Comparison of ENCODE assay signal across 11 mouse cellular contexts in genomic region chr4:140244161-140244813, GRCm38 (mm10). TPM values are rescaled to one million over a fixed set of nuclear protein-coding genes. Genes with fewer than 3 reads are reported as not detected.
DNase-seq lines count a peak whose midpoint lies in the region; ATAC-seq and TF ChIP-seq lines count a peak whose summit lies in the region.
"Had no signal": no experiment of that assay in that cellular context is flagged by ENCODE, and none has a peak within 500 bp of the region (broad histone marks: within the 10 kb centered on the region; RNA-seq: fewer than 3 reads in every experiment).

No protein-coding gene starts in this region.

- no peaks in the 10 kb centered on the region for H3K4me1 ChIP-seq in intestine, postnatal 0 days (replicated peaks; ENCODE audit: control insufficient read depth, insufficient read depth, low read length)
- H3K4me1 ChIP-seq in intestine, embryonic 15.5 days (replicated peaks), result 0 out of 2 replicates have a peak, but pooled peaks cover 4% of the 10 kb centered on the region
- H3K4me1 ChIP-seq in stomach, embryonic 14.5 days (ENCODE audit: control insufficient read depth, insufficient read depth, low read length), result 0 out of 2 replicates have a peak, but pooled peaks cover 6% of the 10 kb centered on the region
- no peaks in the 10 kb centered on the region for H3K4me1 ChIP-seq in stomach, postnatal 0 days (replicated peaks; ENCODE audit: control insufficient read depth, insufficient read depth)
- peaks cover 29% of the 10 kb centered on the region for H3K4me1 ChIP-seq in hindbrain, embryonic 14.5 days (replicated peaks; ENCODE audit: control insufficient read depth, insufficient read depth, low read length)

- no peak for DNase-seq in stomach, postnatal 0 days (ENCODE audit: low spot score)
- DNase-seq in hindbrain, embryonic 14.5 days (ENCODE audit: low spot score), result no peak
- no peak for DNase-seq in ovary, postnatal 14 days (ENCODE audit: low spot score)
- DNase-seq in ovary, postnatal 10 days (ENCODE audit: low spot score), result no peak
- DNase-seq: heart, postnatal 36 days; lung, postnatal 14 days had no signal

- no peak overlapping the region for H3K27ac ChIP-seq in intestine, postnatal 0 days (ENCODE audit: low read depth, low read length)
- no peak overlapping the region for H3K27ac ChIP-seq in intestine, embryonic 15.5 days
- H3K27ac ChIP-seq in stomach, embryonic 14.5 days (ENCODE audit: low read length), result no peak overlapping the region
- H3K27ac ChIP-seq in stomach, postnatal 0 days (replicated peaks), result no peak overlapping the region
- H3K27ac ChIP-seq in hindbrain, embryonic 14.5 days, result no peak overlapping the region

- H3K9ac ChIP-seq in intestine, postnatal 0 days (ENCODE audit: low read depth, low read length), result no peak overlapping the region
- no peak overlapping the region for H3K9ac ChIP-seq in intestine, embryonic 15.5 days
- no peak overlapping the region for H3K9ac ChIP-seq in stomach, embryonic 14.5 days (replicated peaks; ENCODE audit: low read depth, low read length)
- H3K9ac ChIP-seq in stomach, postnatal 0 days (ENCODE audit: low read length), result no peak overlapping the region
- H3K9ac ChIP-seq in hindbrain, embryonic 14.5 days, result peak overlapping the region; percentile 73

- peaks cover 61% of the 10 kb centered on the region for H3K27me3 ChIP-seq in intestine, postnatal 0 days (replicated peaks; ENCODE audit: control insufficient read depth, insufficient read depth, low read length)
- peaks cover 69% of the 10 kb centered on the region for H3K27me3 ChIP-seq in intestine, embryonic 15.5 days (replicated peaks)
- H3K27me3 ChIP-seq in stomach, embryonic 14.5 days (ENCODE audit: control insufficient read depth, insufficient read depth, low read length), result peaks cover 57% of the 10 kb centered on the region
- H3K27me3 ChIP-seq in stomach, postnatal 0 days (ENCODE audit: control insufficient read depth, insufficient read depth, low read length), result peaks cover 24% of the 10 kb centered on the region; the same call in 1 of the 2 replicates
- peaks cover 47% of the 10 kb centered on the region for H3K27me3 ChIP-seq in hindbrain, embryonic 14.5 days (ENCODE audit: control insufficient read depth, insufficient read depth, low read length)

- TF ChIP-seq EP300 in stomach, postnatal 0 days (optimal IDR thresholded peaks at IDR 0.05), result no peak

- 5% methylated on average over 40 of the region's 40 CpGs for WGBS in intestine, postnatal 0 days
- WGBS in intestine, embryonic 15.5 days, result 1% methylated on average over 40 of the region's 40 CpGs
- 4% methylated on average over 38 of the region's 40 CpGs for WGBS in stomach, embryonic 14.5 days
- WGBS in stomach, postnatal 0 days, result 2% methylated on average over 40 of the region's 40 CpGs
- 1% methylated on average over 39 of the region's 40 CpGs for WGBS in hindbrain, embryonic 14.5 days

- no peak overlapping the region for H3K4me3 ChIP-seq in intestine, postnatal 0 days (ENCODE audit: low read depth, low read length)
- H3K4me3 ChIP-seq in intestine, embryonic 15.5 days (replicated peaks), result no peak overlapping the region
- H3K4me3 ChIP-seq in stomach, embryonic 14.5 days (ENCODE audit: low read depth, low read length), result no peak overlapping the region
- no peak overlapping the region for H3K4me3 ChIP-seq in stomach, postnatal 0 days (ENCODE audit: low read depth, low read length)
- H3K4me3 ChIP-seq in hindbrain, embryonic 14.5 days (replicated peaks; ENCODE audit: low read length), result peak overlapping the region; percentile 74

- peak; percentile 7; the same call in 1 of the 2 replicates for TF ChIP-seq CTCF in intestine, postnatal 0 days (IDR thresholded peaks at IDR 0.05; ENCODE audit: low read depth)
- TF ChIP-seq CTCF in stomach, postnatal 0 days (IDR thresholded peaks at IDR 0.05; ENCODE audit: low read depth), result no peak

- no peaks in the 10 kb centered on the region for H3K9me3 ChIP-seq in intestine, postnatal 0 days (ENCODE audit: control insufficient read depth)
- no peaks in the 10 kb centered on the region for H3K9me3 ChIP-seq in intestine, embryonic 15.5 days
- no peaks in the 10 kb centered on the region for H3K9me3 ChIP-seq in stomach, embryonic 14.5 days (ENCODE audit: control insufficient read depth, low read depth, low read length)
- H3K9me3 ChIP-seq in stomach, postnatal 0 days (ENCODE audit: control insufficient read depth, low read length), result no peaks in the 10 kb centered on the region
- no peaks in the 10 kb centered on the region for H3K9me3 ChIP-seq in hindbrain, embryonic 14.5 days (ENCODE audit: control insufficient read depth, low read length)

- ATAC-seq in intestine, postnatal 0 days, result no peak
- no peak for ATAC-seq in intestine, embryonic 15.5 days
- ATAC-seq in stomach, embryonic 14.5 days (ENCODE audit: insufficient number of reproducible peaks, insufficient read depth, low FRiP score, low read depth), result no peak
- no peak for ATAC-seq in stomach, postnatal 0 days (ENCODE audit: low FRiP score, low TSS enrichment)
- ATAC-seq in hindbrain, embryonic 14.5 days (ENCODE audit: low FRiP score), result no peak
- no peak for ATAC-seq in granulocyte monocyte progenitor cell, adult 5-6 weeks (replicated peaks; ENCODE audit: poor library complexity, severe bottlenecking)

- H3K36me3 ChIP-seq in intestine, postnatal 0 days (ENCODE audit: control insufficient read depth, insufficient read depth), result no peaks in the 10 kb centered on the region
- no peaks in the 10 kb centered on the region for H3K36me3 ChIP-seq in intestine, embryonic 15.5 days
- H3K36me3 ChIP-seq in stomach, embryonic 14.5 days (ENCODE audit: control insufficient read depth, insufficient read depth, low read length), result no peaks in the 10 kb centered on the region
- H3K36me3 ChIP-seq in stomach, postnatal 0 days (ENCODE audit: control insufficient read depth, insufficient read depth, low read length), result no peaks in the 10 kb centered on the region
- H3K36me3 ChIP-seq in hindbrain, embryonic 14.5 days (replicated peaks; ENCODE audit: control insufficient read depth, insufficient read depth), result no peaks in the 10 kb centered on the region

- H3K4me2 ChIP-seq in intestine, postnatal 0 days (replicated peaks; ENCODE audit: low read depth), result no peak overlapping the region
- no peak overlapping the region for H3K4me2 ChIP-seq in intestine, embryonic 15.5 days (replicated peaks)
- 0 out of 2 replicates have a peak overlapping the region, but pooled peaks have one; percentile 2 for H3K4me2 ChIP-seq in stomach, embryonic 14.5 days (replicated peaks; ENCODE audit: low read depth, low read length)
- H3K4me2 ChIP-seq in stomach, postnatal 0 days (replicated peaks; ENCODE audit: low read depth), result no peak overlapping the region
- H3K4me2 ChIP-seq in hindbrain, embryonic 14.5 days (replicated peaks), result peak overlapping the region; percentile 94

RNA-seq across cellular contexts. Expression of gene Igsf21, which starts 2.3 kb away (rescaled TPM):
- 0.89 and 0.93 TPM in 2 replicates for polyA plus RNA-seq in intestine, postnatal 0 days (2015; fragmentation: Nextera tagmentation; extraction: Ambion mirVana)
- 1.3 and 1.5 TPM in 2 replicates for polyA plus RNA-seq in intestine, embryonic 15.5 days (2015; fragmentation: Nextera tagmentation; extraction: Ambion mirVana)
- 1.2 TPM in 2 replicates for polyA plus RNA-seq in stomach, embryonic 14.5 days (2014; fragmentation: Nextera tagmentation; extraction: Ambion mirVana)
- 1.2 and 1.5 TPM in 2 replicates for polyA plus RNA-seq in stomach, postnatal 0 days (2015; fragmentation: Nextera tagmentation; extraction: Ambion mirVana)
- polyA plus RNA-seq in hindbrain, embryonic 14.5 days (2014; fragmentation: Nextera tagmentation; extraction: Ambion mirVana), result 64.4 and 75.1 TPM in 2 replicates
- not detected in 2 replicates for total RNA-seq in granulocyte monocyte progenitor cell, adult 5-6 weeks (2014; fragmentation: Nextera tagmentation)
- total RNA-seq in granulocyte monocyte progenitor cell, adult 5-6 weeks (2017), result not detected in 2 replicates
- total RNA-seq: gastrocnemius, adult 18-20 months had no signal

Comparison
In these comparisons a context has a peak if more than half of its experiments do, and no peak if none do; other contexts are left out.
1. H3K4me2 ChIP-seq: peak in stomach, embryonic 14.5 days (single experiment) and hindbrain, embryonic 14.5 days (single experiment); none in intestine, postnatal 0 days (single experiment), intestine, embryonic 15.5 days (single experiment) and stomach, postnatal 0 days (single experiment).
2. RNA of gene Igsf21, which starts 2.3 kb away (polyA plus RNA-seq): 64.4 to 75.1 TPM in hindbrain, embryonic 14.5 days; 1.3 to 1.5 TPM in intestine, embryonic 15.5 days, 1.2 to 1.5 TPM in stomach, postnatal 0 days, 1.2 TPM in stomach, embryonic 14.5 days and 0.89 to 0.93 TPM in intestine, postnatal 0 days; every median in the first group is over 10 times any median in the second.